11 mouse cellular contexts compared by ENCODE assay signal in the genomic region with DNA sequence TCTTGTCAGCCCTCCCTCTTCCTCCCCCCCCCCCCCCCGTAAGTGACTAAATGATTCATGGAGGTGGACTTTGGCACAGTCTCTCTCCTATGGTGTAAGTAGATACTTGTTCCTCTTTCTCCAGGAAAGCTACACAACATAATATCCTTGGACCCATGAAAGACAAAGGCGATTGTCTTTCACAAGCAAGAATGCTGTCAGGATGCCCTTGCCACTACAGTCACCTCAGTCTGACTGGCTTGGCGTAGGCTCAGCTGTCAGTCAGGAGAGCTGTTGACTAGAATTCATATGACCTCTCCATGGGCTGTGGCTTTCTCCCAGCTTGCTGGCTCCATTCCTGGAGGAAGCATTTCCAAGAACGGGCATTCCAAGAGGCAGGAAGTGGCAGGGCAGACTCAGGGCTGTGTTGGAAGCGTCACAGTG. TPM values are rescaled to one million over a fixed set of nuclear protein-coding genes. Genes with fewer than 3 reads are reported as not detected.
DNase-seq lines count a peak whose midpoint lies in the region; ATAC-seq and TF ChIP-seq lines count a peak whose summit lies in the region.
"Had no signal": no experiment of that assay in that cellular context is flagged by ENCODE, and none has a peak within 500 bp of the region (broad histone marks: within the 10 kb centered on the region; RNA-seq: fewer than 3 reads in every experiment).

No protein-coding gene starts in this region.

- no peak overlapping the region for H3K9ac ChIP-seq in lung, embryonic 16.5 days (ENCODE audit: low read length)
- no peak overlapping the region for H3K9ac ChIP-seq in forebrain, embryonic 14.5 days (ENCODE audit: low read length)
- H3K9ac ChIP-seq: limb, embryonic 15.5 days had no signal

- WGBS in lung, embryonic 16.5 days, result 46% methylated on average over 5 of the region's 5 CpGs
- WGBS in forebrain, embryonic 14.5 days, result 79% methylated on average over 5 of the region's 5 CpGs

- no peaks in the 10 kb centered on the region for H3K27me3 ChIP-seq in C2C12 (ENCODE audit: control insufficient read depth, insufficient read depth, insufficient read length)
- no peaks in the 10 kb centered on the region for H3K27me3 ChIP-seq in lung, embryonic 16.5 days (ENCODE audit: control insufficient read depth, insufficient read depth, low read depth, low read length)
- 0 out of 2 replicates have a peak, but pooled peaks cover 3% of the 10 kb centered on the region for H3K27me3 ChIP-seq in forebrain, embryonic 14.5 days (replicated peaks; ENCODE audit: control insufficient read depth, insufficient read depth, low read length)
- H3K27me3 ChIP-seq: limb, embryonic 15.5 days had no signal

- 0 out of 2 replicates have a peak, but pooled peaks have one; percentile 36 for ATAC-seq in lung, embryonic 16.5 days (ENCODE audit: low read depth)
- no peak for ATAC-seq in forebrain, embryonic 14.5 days

- peak; percentile 81 to 84 for DNase-seq in cerebellum, postnatal 14 days
- no peak for DNase-seq in cerebellum, postnatal 36 days
- DNase-seq in heart, postnatal 10 days, result peak; percentile 76 to 77
- no peak for DNase-seq in right cerebral cortex, postnatal 25 days
- no peak for DNase-seq in forebrain, embryonic 14.5 days (ENCODE audit: low spot score)
- no peak for DNase-seq in cerebellum, adult 18-20 months

- intact Hi-C loops in heart, postnatal 10 days (cut with DNase I), result no loop called here

- no peaks in the 10 kb centered on the region for H3K36me3 ChIP-seq in C2C12 (ENCODE audit: control insufficient read depth, insufficient read depth)
- no peaks in the 10 kb centered on the region for H3K36me3 ChIP-seq in lung, embryonic 16.5 days (ENCODE audit: control insufficient read depth, insufficient read depth, low read length)
- H3K36me3 ChIP-seq in forebrain, embryonic 14.5 days (ENCODE audit: control insufficient read depth, insufficient read depth, low read length), result no peaks in the 10 kb centered on the region
- H3K36me3 ChIP-seq: limb, embryonic 15.5 days had no signal

- no peaks in the 10 kb centered on the region for H3K9me3 ChIP-seq in lung, embryonic 16.5 days (ENCODE audit: control insufficient read depth, low read length)
- H3K9me3 ChIP-seq in forebrain, embryonic 14.5 days (replicated peaks; ENCODE audit: control insufficient read depth, low read length), result no peaks in the 10 kb centered on the region
- H3K9me3 ChIP-seq: limb, embryonic 15.5 days had no signal

- no peak overlapping the region for H3ac ChIP-seq in C2C12 (ENCODE audit: control insufficient read depth, insufficient read length, low read depth)

- H3K79me2 ChIP-seq in C2C12 (ENCODE audit: control insufficient read depth, insufficient read depth), result no peaks in the 10 kb centered on the region

- no peak overlapping the region for H3K27ac ChIP-seq in lung, embryonic 16.5 days (ENCODE audit: low read length)
- no peak overlapping the region for H3K27ac ChIP-seq in forebrain, embryonic 14.5 days (ENCODE audit: low read depth, low read length)
- H3K27ac ChIP-seq: limb, embryonic 15.5 days had no signal

- no peak for TF ChIP-seq CTCF in C2C12 (IDR thresholded peaks at IDR 0.05; ENCODE audit: control insufficient read depth, insufficient read depth, insufficient read length)

- H3K4me1 ChIP-seq in lung, embryonic 16.5 days (replicated peaks; ENCODE audit: control insufficient read depth, insufficient read depth, low read length), result no peaks in the 10 kb centered on the region
- no peaks in the 10 kb centered on the region for H3K4me1 ChIP-seq in forebrain, embryonic 14.5 days (ENCODE audit: control insufficient read depth, insufficient read depth, low read length)
- H3K4me1 ChIP-seq: limb, embryonic 15.5 days had no signal

- H3K4me2 ChIP-seq in lung, embryonic 16.5 days (ENCODE audit: low read depth, low read length), result no peak overlapping the region
- no peak overlapping the region for H3K4me2 ChIP-seq in forebrain, embryonic 14.5 days (ENCODE audit: low read length)
- H3K4me2 ChIP-seq: limb, embryonic 15.5 days had no signal

- H3K79me3 ChIP-seq in C2C12 (ENCODE audit: low read depth), result no peaks in the 10 kb centered on the region

- no peak overlapping the region for H3K4me3 ChIP-seq in C2C12 (ENCODE audit: insufficient read depth, poor library complexity, severe bottlenecking)
- no peak overlapping the region for H3K4me3 ChIP-seq in lung, embryonic 16.5 days (ENCODE audit: low read length)
- H3K4me3 ChIP-seq in forebrain, embryonic 14.5 days (ENCODE audit: low read depth, low read length), result no peak overlapping the region
- H3K4me3 ChIP-seq: erythroblast, embryonic 14.5 days; limb, embryonic 15.5 days had no signal

TF ChIP-seq in C2C12, 6 proteins besides CTCF, POLR2A, EP300 and RAD21:
- TF ChIP-seq MYOD1 (IDR thresholded peaks at IDR 0.05; ENCODE audit: control insufficient read depth, insufficient read length, low read depth) (no peak), MAX (IDR thresholded peaks at IDR 0.05) (peak; percentile 64)

RNA-seq across cellular contexts. Expression of gene Ccdc65, which starts 6.2 kb away (rescaled TPM):
- 0.48 TPM for polyA plus RNA-seq in C2C12 (2012; fragmentation: generic; extraction: Trizol)
- total RNA-seq in heart, postnatal 10 days (2021), result under 1 TPM; 0.12 to 0.41 TPM
- polyA plus RNA-seq in lung, embryonic 16.5 days (2015; fragmentation: Nextera tagmentation; extraction: Ambion mirVana), result 4.9 and 5.3 TPM in 2 replicates
- 3.2 and 3.3 TPM in 2 replicates for polyA plus RNA-seq in forebrain, embryonic 14.5 days (2014; fragmentation: Nextera tagmentation; extraction: Ambion mirVana)
- total RNA-seq: common myeloid progenitor, adult 5-6 weeks had no signal
- polyA plus RNA-seq: erythroblast, embryonic 14.5 days had no signal

RNA-seq across cellular contexts. Expression of gene Fkbp11, which starts 13.8 kb away (rescaled TPM):
- 103 TPM for polyA plus RNA-seq in C2C12 (2012; fragmentation: generic; extraction: Trizol)
- total RNA-seq in heart, postnatal 10 days (2021), result 10 to 100 TPM in 1 of 2 experiments, 1 to 10 TPM in 1; 8.1 to 10.2 TPM
- polyA plus RNA-seq in lung, embryonic 16.5 days (2015; fragmentation: Nextera tagmentation; extraction: Ambion mirVana), result 32.5 and 33.5 TPM in 2 replicates
- 2.6 and 3.8 TPM in 2 replicates for polyA plus RNA-seq in forebrain, embryonic 14.5 days (2014; fragmentation: Nextera tagmentation; extraction: Ambion mirVana)

RNA-seq across cellular contexts. Expression of gene Rnd1, which starts 37.0 kb away (rescaled TPM):
- polyA plus RNA-seq in C2C12 (2012; fragmentation: generic; extraction: Trizol), result 10.5 TPM
- 1 to 10 TPM in 1 of 2 experiments, under 1 TPM in 1; 0.84 to 1.9 TPM for total RNA-seq in heart, postnatal 10 days (2021)
- 0.68 and 0.92 TPM in 2 replicates for polyA plus RNA-seq in lung, embryonic 16.5 days (2015; fragmentation: Nextera tagmentation; extraction: Ambion mirVana)
- 6.3 and 6.8 TPM in 2 replicates for polyA plus RNA-seq in forebrain, embryonic 14.5 days (2014; fragmentation: Nextera tagmentation; extraction: Ambion mirVana)
- polyA plus RNA-seq: erythroblast, embryonic 14.5 days had no signal

RNA-seq across cellular contexts. Expression of gene Arf3, which starts 48.8 kb away (rescaled TPM):
- polyA plus RNA-seq in C2C12 (2012; fragmentation: generic; extraction: Trizol), result 126 TPM
- 10 to 100 TPM; 36.3 to 40.1 TPM for total RNA-seq in heart, postnatal 10 days (2021)
- polyA plus RNA-seq in lung, embryonic 16.5 days (2015; fragmentation: Nextera tagmentation; extraction: Ambion mirVana), result 40.2 and 40.6 TPM in 2 replicates
- polyA plus RNA-seq in forebrain, embryonic 14.5 days (2014; fragmentation: Nextera tagmentation; extraction: Ambion mirVana), result 31.7 and 41.4 TPM in 2 replicates

RNA-seq across cellular contexts. Expression of gene Ddx23, which starts 51.5 kb away (rescaled TPM):
- 140 TPM for polyA plus RNA-seq in C2C12 (2012; fragmentation: generic; extraction: Trizol)
- 10 to 100 TPM; 55.2 to 57.2 TPM for total RNA-seq in heart, postnatal 10 days (2021)
- polyA plus RNA-seq in lung, embryonic 16.5 days (2015; fragmentation: Nextera tagmentation; extraction: Ambion mirVana), result 21.6 and 24.0 TPM in 2 replicates
- 18.2 and 24.3 TPM in 2 replicates for polyA plus RNA-seq in forebrain, embryonic 14.5 days (2014; fragmentation: Nextera tagmentation; extraction: Ambion mirVana)

Comparison
In these comparisons a context has a peak if more than half of its experiments do, and no peak if none do; other contexts are left out.
1. DNase-seq: peak in cerebellum, postnatal 14 days (2 of 2) and heart, postnatal 10 days (2 of 2); none in cerebellum, postnatal 36 days (0 of 2), right cerebral cortex, postnatal 25 days (single experiment), forebrain, embryonic 14.5 days (single experiment) and cerebellum, adult 18-20 months (0 of 2).